Mouse (Mus musculus) kidney, embryonic 14.5 days (tissue): ENCODE measurements around the gene Capzb. TPM values are rescaled to one million over a fixed set of nuclear protein-coding genes. Genes with fewer than 3 reads are reported as not detected.

Experiments
- ATAC-seq: fragments of 200-750 bp; cut with Nextera tagmentation; 2 replicates; pipeline ENCODE4 v1.8.0; 2017; ENCODE audit warnings: moderate number of reproducible peaks, mild to moderate bottlenecking, moderate TSS enrichment, moderate library complexity; ENCODE audit not compliant: low FRiP score, low TSS enrichment
- H3K27ac ChIP-seq: fragments of 300-500 bp; sonication (generic); 2 replicates; pipeline ENCODE4 v1.5.1; 2014; ENCODE audit warnings: low read depth, mild to moderate bottlenecking, low read length, moderate library complexity, mixed read lengths
- H3K27me3 ChIP-seq: fragments of 300-500 bp; sonication (generic); 2 replicates; pipeline ENCODE4 v1.6.1; 2014; ENCODE audit warnings: mild to moderate bottlenecking, low read length; ENCODE audit not compliant: control insufficient read depth, insufficient read depth
- H3K36me3 ChIP-seq: fragments of 300-500 bp; sonication (generic); 2 replicates; pipeline ENCODE4 v1.6.1; 2014; ENCODE audit warnings: low read length, mixed read lengths; ENCODE audit not compliant: control insufficient read depth, insufficient read depth
- H3K4me1 ChIP-seq: fragments of 300-500 bp; sonication (generic); 2 replicates; pipeline ENCODE4 v1.6.1; 2014; ENCODE audit warnings: low read length, mixed read lengths; ENCODE audit not compliant: control insufficient read depth, insufficient read depth
- H3K4me2 ChIP-seq: fragments of 300-500 bp; sonication (generic); replicated peaks from 2 replicates; pipeline ENCODE4 v1.6.1; 2014; ENCODE audit warnings: low read depth, mild to moderate bottlenecking, low read length
- H3K4me3 ChIP-seq: fragments of 300-500 bp; sonication (generic); 2 replicates; pipeline ENCODE4 v1.5.1; 2014; ENCODE audit warnings: mild to moderate bottlenecking, low read length
- H3K9ac ChIP-seq: fragments of 300-500 bp; sonication (generic); 2 replicates; pipeline ENCODE4 v1.6.1; 2014; ENCODE audit warnings: low read depth, mild to moderate bottlenecking, low read length, moderate library complexity
- H3K9me3 ChIP-seq: fragments of 300-500 bp; sonication (generic); 2 replicates; pipeline ENCODE4 v1.6.1; 2016; ENCODE audit warnings: low read length; ENCODE audit not compliant: control insufficient read depth
- WGBS: fragments of 180-500 bp; shearing (Covaris S2); extraction: QIAGEN DNeasy Blood & Tissue Kit; methylation state at CpG from one replicate; pipeline ENCODE4 v1.1.7; 2014; 5-methylcytosine and 5-hydroxymethylcytosine counted together
- polyA plus RNA-seq: library from polyadenylated mRNA; unstranded; fragments of >200 nt; fragmentation: Nextera tagmentation; extraction: Ambion mirVana; gene quantifications from 2 replicates; pipeline ENCODE4 v1.2.1, GENCODE M21; 2014

Capzb gene
- polyA plus RNA-seq, 1 experiment from 2014 or later, result 256 TPM

GRCm38 (mm10) chr4:139176023-139176422, 16.7 kb upstream of the Capzb start:
- WGBS, result 58% methylated on average over 6 of the region's 6 CpGs
- no peak overlapping the region for H3K4me3 ChIP-seq
- H3K27ac ChIP-seq, result peak overlapping the region; percentile 51; the same call in 1 of the 2 replicates
- peaks cover 11% of the 10 kb centered on the region; the same call in 1 of the 2 replicates for H3K4me1 ChIP-seq
- H3K9ac ChIP-seq, result no peak overlapping the region
- H3K4me2 ChIP-seq, result no peak overlapping the region
- no peaks in the 10 kb centered on the region for H3K27me3 ChIP-seq
- no peak for ATAC-seq
- H3K9me3 ChIP-seq, result no peaks in the 10 kb centered on the region; the same call in 1 of the 2 replicates
- H3K36me3 ChIP-seq, result no peaks in the 10 kb centered on the region

GRCm38 (mm10) chr4:139177921-139178320, 14.8 kb upstream of the Capzb start:
- Histone ChIP-seq H3K4me3 (no peak overlapping the region), H3K4me2 (no peak overlapping the region), H3K27me3 (no peaks in the 10 kb centered on the region), H3K9ac (no peak overlapping the region), H3K9me3 (no peaks in the 10 kb centered on the region; the same call in 1 of the 2 replicates), H3K36me3 (no peaks in the 10 kb centered on the region), H3K4me1 (peaks cover 11% of the 10 kb centered on the region; the same call in 1 of the 2 replicates), H3K27ac (no peak overlapping the region)
- WGBS, result 96% methylated on average over 3 of the region's 3 CpGs
- no peak for ATAC-seq

GRCm38 (mm10) chr4:139178377-139178776, 14.3 kb upstream of the Capzb start:
- H3K4me2 ChIP-seq, result no peak overlapping the region
- H3K4me3 ChIP-seq, result no peak overlapping the region
- H3K4me1 ChIP-seq, result peaks cover 11% of the 10 kb centered on the region; the same call in 1 of the 2 replicates
- no peak overlapping the region for H3K27ac ChIP-seq
- no peak overlapping the region for H3K9ac ChIP-seq
- WGBS, result 96% methylated on average over 11 of the region's 11 CpGs
- H3K27me3 ChIP-seq, result no peaks in the 10 kb centered on the region
- no peaks in the 10 kb centered on the region for H3K36me3 ChIP-seq
- H3K9me3 ChIP-seq, result no peaks in the 10 kb centered on the region; the same call in 1 of the 2 replicates
- ATAC-seq, result no peak

DNA sequence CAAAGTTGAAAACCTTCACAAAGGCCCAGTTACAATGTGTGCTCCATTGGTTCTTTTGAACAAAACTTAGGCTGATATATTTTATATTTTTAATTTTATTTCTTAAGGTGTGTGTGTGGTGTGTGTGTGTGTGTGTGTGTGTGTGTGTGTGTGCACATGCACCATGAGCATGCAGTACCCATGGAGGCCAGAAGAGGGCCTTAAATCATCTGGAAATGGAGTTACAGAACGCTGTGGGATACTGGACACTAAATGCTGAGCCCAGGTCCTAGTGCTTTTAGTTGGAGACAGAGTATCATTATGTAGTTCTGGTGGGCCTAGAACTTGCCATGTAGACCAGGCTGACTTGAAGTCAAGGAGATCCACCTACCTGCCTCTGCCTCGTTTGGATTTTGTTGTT, 13.5 kb upstream of the Capzb start:
- no peak overlapping the region for H3K9ac ChIP-seq
- ATAC-seq, result no peak
- peaks cover 11% of the 10 kb centered on the region; the same call in 1 of the 2 replicates for H3K4me1 ChIP-seq
- no peak overlapping the region for H3K4me2 ChIP-seq
- no peaks in the 10 kb centered on the region for H3K27me3 ChIP-seq
- H3K9me3 ChIP-seq, result no peaks in the 10 kb centered on the region; the same call in 1 of the 2 replicates
- 84% methylated on average over 2 of the region's 2 CpGs for WGBS
- no peak overlapping the region for H3K4me3 ChIP-seq
- H3K36me3 ChIP-seq, result no peaks in the 10 kb centered on the region
- no peak overlapping the region for H3K27ac ChIP-seq

- Histone ChIP-seq H3K9ac (no peak overlapping the region), H3K27ac (no peak overlapping the region), H3K4me3 (no peak overlapping the region), H3K4me1 (peaks cover 11% of the 10 kb centered on the region; the same call in 1 of the 2 replicates), H3K36me3 (no peaks in the 10 kb centered on the region), H3K9me3 (no peaks in the 10 kb centered on the region; the same call in 1 of the 2 replicates), H3K4me2 (no peak overlapping the region), H3K27me3 (no peaks in the 10 kb centered on the region)
- ATAC-seq, result peak; percentile 63; the same call in 1 of the 2 replicates
- WGBS, result 65% methylated on average over 17 of the region's 17 CpGs
Observed at GRCm38 (mm10) chr4:139179731-139180625, 12.7 kb upstream of the Capzb start.

- H3K27ac ChIP-seq, result no peak overlapping the region
- H3K4me1 ChIP-seq, result no peaks in the 10 kb centered on the region
- no peak for ATAC-seq
- H3K4me2 ChIP-seq, result no peak overlapping the region
- H3K9me3 ChIP-seq, result no peaks in the 10 kb centered on the region; the same call in 1 of the 2 replicates
- no peak overlapping the region for H3K9ac ChIP-seq
- no peaks in the 10 kb centered on the region for H3K36me3 ChIP-seq
- no peaks in the 10 kb centered on the region for H3K27me3 ChIP-seq
- no peak overlapping the region for H3K4me3 ChIP-seq
Observed at GRCm38 (mm10) chr4:139182511-139182910, 10.2 kb upstream of the Capzb start.

GRCm38 (mm10) chr4:139185766-139186442, 6.8 kb upstream of the Capzb start:
- Histone ChIP-seq H3K4me1 (no peaks in the 10 kb centered on the region), H3K4me2 (no peak overlapping the region), H3K9me3 (no peaks in the 10 kb centered on the region), H3K4me3 (no peak overlapping the region), H3K9ac (no peak overlapping the region), H3K27me3 (no peaks in the 10 kb centered on the region), H3K27ac (no peak overlapping the region), H3K36me3 (no peaks in the 10 kb centered on the region)
- ATAC-seq, result no peak
- 82% methylated on average over 5 of the region's 5 CpGs for WGBS

GRCm38 (mm10) chr4:139187930-139188329, 4.8 kb upstream of the Capzb start:
- H3K4me1 ChIP-seq, result peaks cover 9% of the 10 kb centered on the region
- no peaks in the 10 kb centered on the region for H3K27me3 ChIP-seq
- H3K27ac ChIP-seq, result no peak overlapping the region
- no peaks in the 10 kb centered on the region for H3K36me3 ChIP-seq
- ATAC-seq, result no peak
- whole genome bisulfite sequencing, result 81% methylated on average over 11 of the region's 11 CpGs
- H3K4me2 ChIP-seq, result no peak overlapping the region
- no peak overlapping the region for H3K4me3 ChIP-seq
- H3K9ac ChIP-seq, result no peak overlapping the region
- H3K9me3 ChIP-seq, result no peaks in the 10 kb centered on the region
